Mouse (Mus musculus): Measurements from ENCODE around the gene Lbr. TPM values are rescaled to one million over a fixed set of nuclear protein-coding genes. Genes with fewer than 3 reads are reported as not detected.
A peak's percentile ranks its signal among the peaks of the same experiment; 100 is the strongest.
"Not testable (repeated sequence)": the region's sequence is repeated elsewhere in the genome, so short reads cannot be mapped to it uniquely, and the experiment has no call there.

Gene Lbr
- total RNA-seq, 2 experiments from 2014 or later: 206 to 243 TPM

DNA sequence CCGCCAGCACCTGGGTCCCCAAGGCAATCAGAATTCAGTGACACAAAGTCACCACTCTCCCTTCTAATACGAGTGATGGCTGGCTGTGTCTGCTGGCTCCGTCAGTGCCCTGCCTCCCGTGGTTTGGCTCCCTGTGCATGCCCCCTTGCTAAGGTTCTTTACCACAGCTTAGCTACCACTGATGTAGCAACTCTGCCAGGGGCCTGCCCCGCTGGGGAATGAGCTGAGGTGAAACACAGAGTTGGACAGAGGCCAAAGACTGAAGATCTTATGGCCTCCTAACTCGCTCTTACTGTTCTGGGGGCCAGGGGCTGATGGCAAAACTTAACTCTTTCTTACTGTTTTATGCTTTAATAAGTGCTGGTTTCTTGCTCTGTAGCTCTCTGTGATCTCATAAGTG is 52.9 kb downstream of the Lbr start:
- peak; percentile 46; the same call in 1 of the 2 replicates for ATAC-seq (replicated peaks; ENCODE audit: poor library complexity)

DNA sequence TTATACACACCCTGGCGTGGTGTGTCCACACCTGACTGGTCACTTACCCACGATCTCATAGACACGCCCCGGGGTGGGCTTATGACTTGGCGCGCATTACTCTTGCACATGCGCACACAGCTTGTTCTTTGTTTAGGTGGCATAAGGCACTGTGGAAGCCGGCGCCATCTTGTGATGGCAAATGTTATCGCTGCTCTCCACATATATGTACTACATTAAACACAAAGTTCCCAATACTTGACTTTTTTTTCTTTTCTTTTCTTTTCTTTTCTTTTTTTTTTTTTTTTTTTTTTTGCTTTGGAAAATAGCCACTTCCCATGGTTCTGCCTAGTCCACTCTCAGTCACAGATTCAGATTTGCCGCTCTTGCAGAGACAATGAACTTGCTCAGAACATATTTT is 60.2 kb downstream of the Lbr start:
- not testable (repeated sequence) for ATAC-seq (replicated peaks; ENCODE audit: poor library complexity)

DNA sequence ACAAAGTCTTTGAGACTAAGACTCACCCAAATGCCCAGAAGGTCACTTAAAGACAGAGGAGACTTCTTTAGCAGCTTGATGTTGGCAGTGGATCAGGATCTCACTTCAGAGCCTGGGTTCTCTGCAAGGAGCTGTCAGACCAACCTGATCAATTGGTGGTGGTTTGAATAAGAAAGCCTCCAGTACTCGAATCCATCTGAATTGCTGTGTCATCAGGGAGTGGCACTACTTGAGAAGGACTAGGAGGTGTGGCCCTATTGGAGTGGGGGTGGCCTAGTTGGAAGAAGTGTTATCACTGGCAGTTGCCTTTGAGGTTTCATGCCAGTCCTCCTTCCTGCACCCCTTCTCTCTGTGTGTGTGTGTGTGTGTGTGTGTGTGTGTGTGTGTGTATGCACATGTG is 66.3 kb downstream of the Lbr start:
- no peak for ATAC-seq (replicated peaks; ENCODE audit: poor library complexity)

- no peak for ATAC-seq (replicated peaks; ENCODE audit: poor library complexity)
These were observed 71.0 kb downstream of the Lbr start for GRCm38 (mm10) chr1:181771871-181772270.

- ATAC-seq (replicated peaks; ENCODE audit: poor library complexity): no peak
These were observed 73.5 kb downstream of the Lbr start for GRCm38 (mm10) chr1:181769392-181769791.

Other genes starting within 250 kb of the Lbr start
- gene Enah, start 176.9 kb upstream of the Lbr start, total RNA-seq (2015): 2.5 and 3.3 TPM in 2 replicates
- 4.1 and 6.1 TPM in 2 replicates for gene Enah, start 176.9 kb upstream of the Lbr start, total RNA-seq (2017)

Measured in megakaryocyte progenitor cell, adult 5-6 weeks (primary cell).